Mouse (Mus musculus) embryonic facial prominence, embryonic 12.5 days (tissue): ENCODE data around the gene Foxp3. TPM values are rescaled to one million over a fixed set of nuclear protein-coding genes. Genes with fewer than 3 reads are reported as not detected.

Experiments used
- ATAC-seq: fragments of 200-750 bp; cut with Nextera tagmentation; 2 replicates; pipeline ENCODE4 v1.8.0; 2017; ENCODE audit not compliant: insufficient number of reproducible peaks, insufficient read depth, low FRiP score, low TSS enrichment
- H3K27ac ChIP-seq: fragments of 300-500 bp; sonication (generic); 2 replicates; pipeline ENCODE4 v1.5.1; 2016; ENCODE audit warnings: mild to moderate bottlenecking
- H3K27me3 ChIP-seq: fragments of 300-500 bp; sonication (generic); 2 replicates; pipeline ENCODE4 v1.6.1; 2016; ENCODE audit warnings: mild to moderate bottlenecking, moderate library complexity
- H3K36me3 ChIP-seq: fragments of 300-500 bp; sonication (generic); 2 replicates; pipeline ENCODE4 v1.6.1; 2016; ENCODE audit warnings: mild to moderate bottlenecking
- H3K4me1 ChIP-seq: fragments of 300-500 bp; sonication (generic); 2 replicates; pipeline ENCODE4 v1.6.1; 2016
- H3K4me2 ChIP-seq: fragments of 300-500 bp; sonication (generic); replicated peaks from 2 replicates; pipeline ENCODE4 v1.6.1; 2016; ENCODE audit warnings: mild to moderate bottlenecking, moderate library complexity
- H3K4me3 ChIP-seq: fragments of 300-500 bp; sonication (generic); 2 replicates; pipeline ENCODE4 v1.5.1; 2016; ENCODE audit warnings: mild to moderate bottlenecking
- H3K9ac ChIP-seq: fragments of 300-500 bp; sonication (generic); 2 replicates; pipeline ENCODE4 v1.6.1; 2016; ENCODE audit warnings: mild to moderate bottlenecking, moderate library complexity
- H3K9me3 ChIP-seq: fragments of 300-500 bp; sonication (generic); 2 replicates; pipeline ENCODE4 v1.6.1; 2016; ENCODE audit warnings: mild to moderate bottlenecking, moderate library complexity
- WGBS: fragments of 180-500 bp; shearing (Covaris S2); methylation state at CpG from one replicate; pipeline ENCODE4 v1.1.7; 2016; 5-methylcytosine and 5-hydroxymethylcytosine counted together
- polyA plus RNA-seq: library from polyadenylated mRNA; unstranded; fragments of >200 nt; fragmentation: Nextera tagmentation; extraction: Ambion mirVana; gene quantifications from 2 replicates; pipeline ENCODE4 v1.2.1, GENCODE M21; 2016

The Foxp3 gene
- polyA plus RNA-seq, 1 experiment from 2014 or later, result not detected

DNA sequence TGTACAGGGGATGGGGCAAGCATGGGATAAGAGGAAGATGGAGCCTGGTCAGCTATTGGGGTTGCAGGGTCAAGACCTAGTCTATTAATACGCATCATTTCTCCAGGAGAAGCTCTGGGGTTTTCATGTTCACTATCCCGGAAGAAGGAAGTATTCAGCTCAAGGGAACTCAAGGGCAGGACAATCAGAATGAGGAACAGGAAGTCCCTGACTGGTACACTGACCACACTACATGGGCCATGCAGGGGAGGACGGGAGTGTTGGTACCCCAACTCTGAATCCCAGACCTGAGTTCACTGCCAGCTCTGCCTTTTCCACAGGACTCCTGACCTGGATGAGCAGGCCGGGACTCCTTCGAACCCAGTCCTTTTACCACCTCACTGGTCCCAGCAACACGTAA is 59.1 kb downstream of the Foxp3 start:
- no peak overlapping the region for H3K9ac ChIP-seq
- H3K27ac ChIP-seq, result no peak overlapping the region
- no peak overlapping the region for H3K4me3 ChIP-seq
- no peak for ATAC-seq
- H3K36me3 ChIP-seq, result no peaks in the 10 kb centered on the region
- H3K27me3 ChIP-seq, result no peaks in the 10 kb centered on the region
- no peaks in the 10 kb centered on the region for H3K4me1 ChIP-seq
- no peaks in the 10 kb centered on the region for H3K9me3 ChIP-seq
- WGBS, result 85% methylated on average over 6 of the region's 6 CpGs
- H3K4me2 ChIP-seq, result no peak overlapping the region

DNA sequence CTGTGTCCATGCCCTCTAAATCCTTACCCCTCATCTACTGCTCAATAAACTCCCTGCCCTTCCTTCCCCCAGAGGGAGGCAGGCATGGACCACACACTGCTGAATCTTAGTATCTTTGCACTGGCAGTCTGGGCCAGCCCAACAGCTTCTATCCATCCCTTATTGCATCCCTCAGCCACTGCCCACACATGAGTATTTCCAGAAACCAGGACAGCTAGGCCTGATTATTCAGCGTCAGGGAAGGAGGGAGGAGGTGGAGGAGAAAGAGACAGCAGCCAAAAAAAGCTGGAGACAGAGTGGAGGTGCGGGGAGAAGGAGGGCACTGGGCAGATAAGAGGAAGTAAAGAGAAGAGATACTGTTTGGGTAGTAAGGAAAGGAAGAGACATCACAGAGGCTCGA is 61.7 kb downstream of the Foxp3 start:
- WGBS, result 69% methylated on average over 3 of the region's 3 CpGs
- no peak overlapping the region for H3K27ac ChIP-seq
- H3K36me3 ChIP-seq, result no peaks in the 10 kb centered on the region
- peaks cover 7% of the 10 kb centered on the region; the same call in 1 of the 2 replicates for H3K27me3 ChIP-seq
- no peaks in the 10 kb centered on the region for H3K9me3 ChIP-seq
- no peak for ATAC-seq
- H3K4me2 ChIP-seq, result no peak overlapping the region
- H3K9ac ChIP-seq, result no peak overlapping the region
- no peak overlapping the region for H3K4me3 ChIP-seq
- H3K4me1 ChIP-seq, result no peaks in the 10 kb centered on the region

DNA sequence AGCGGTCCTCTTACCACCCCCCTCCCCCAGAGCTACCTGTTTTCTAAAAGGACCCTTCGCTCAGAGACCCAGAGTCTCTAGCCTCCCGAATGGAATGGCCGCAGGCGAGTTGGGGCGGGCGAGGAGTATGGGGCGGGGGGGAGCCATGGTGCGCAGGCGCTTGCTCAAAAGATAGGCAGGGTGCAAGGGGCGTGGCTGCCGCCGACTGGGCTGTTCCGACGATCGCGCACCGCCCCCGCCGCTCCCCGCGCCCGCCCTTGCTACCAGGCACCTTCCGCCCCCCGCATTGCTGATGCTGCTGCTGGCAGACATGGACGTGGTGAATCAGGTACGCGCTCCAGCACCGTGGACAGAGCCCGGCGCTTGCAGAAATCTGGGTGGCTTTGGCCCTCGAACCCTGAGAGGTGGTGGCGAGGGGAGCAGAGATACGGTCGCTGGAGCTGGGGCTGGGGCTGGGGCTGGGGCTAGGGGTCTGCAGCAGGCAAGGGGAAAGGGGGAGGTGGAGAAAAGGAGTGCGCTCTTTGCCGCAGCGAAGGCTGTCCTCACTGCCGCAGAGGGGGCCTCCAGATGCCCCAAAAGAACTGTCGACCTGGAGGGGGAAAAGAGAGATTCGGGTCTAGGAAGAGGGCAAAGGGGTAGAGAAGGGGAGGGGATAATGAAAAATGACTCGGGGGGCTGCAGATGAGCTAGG is 65.1 kb downstream of the Foxp3 start, which contains the start of gene Syp:
TSS of gene Syp (plus strand) at position 71 of the 691 bp plus-strand sequence.
- ATAC-seq, result peak; percentile 82; the same call in 1 of the 2 replicates
- peak within 1 kb of the TSS; percentile 44 for H3K4me2 ChIP-seq
- H3K4me3 ChIP-seq, result peak within 1 kb of the TSS; percentile 29
- no peaks in the 10 kb centered on the region for H3K36me3 ChIP-seq
- H3K27me3 ChIP-seq, result peaks cover 12% of the 10 kb centered on the region
- no peak within 1 kb of the TSS for H3K27ac ChIP-seq
- WGBS, result 12% methylated on average over 38 of the region's 42 CpGs
- H3K4me1 ChIP-seq, result no peaks in the 10 kb centered on the region
- H3K9me3 ChIP-seq, result no peaks in the 10 kb centered on the region
- H3K9ac ChIP-seq, result no peak within 1 kb of the TSS

DNA sequence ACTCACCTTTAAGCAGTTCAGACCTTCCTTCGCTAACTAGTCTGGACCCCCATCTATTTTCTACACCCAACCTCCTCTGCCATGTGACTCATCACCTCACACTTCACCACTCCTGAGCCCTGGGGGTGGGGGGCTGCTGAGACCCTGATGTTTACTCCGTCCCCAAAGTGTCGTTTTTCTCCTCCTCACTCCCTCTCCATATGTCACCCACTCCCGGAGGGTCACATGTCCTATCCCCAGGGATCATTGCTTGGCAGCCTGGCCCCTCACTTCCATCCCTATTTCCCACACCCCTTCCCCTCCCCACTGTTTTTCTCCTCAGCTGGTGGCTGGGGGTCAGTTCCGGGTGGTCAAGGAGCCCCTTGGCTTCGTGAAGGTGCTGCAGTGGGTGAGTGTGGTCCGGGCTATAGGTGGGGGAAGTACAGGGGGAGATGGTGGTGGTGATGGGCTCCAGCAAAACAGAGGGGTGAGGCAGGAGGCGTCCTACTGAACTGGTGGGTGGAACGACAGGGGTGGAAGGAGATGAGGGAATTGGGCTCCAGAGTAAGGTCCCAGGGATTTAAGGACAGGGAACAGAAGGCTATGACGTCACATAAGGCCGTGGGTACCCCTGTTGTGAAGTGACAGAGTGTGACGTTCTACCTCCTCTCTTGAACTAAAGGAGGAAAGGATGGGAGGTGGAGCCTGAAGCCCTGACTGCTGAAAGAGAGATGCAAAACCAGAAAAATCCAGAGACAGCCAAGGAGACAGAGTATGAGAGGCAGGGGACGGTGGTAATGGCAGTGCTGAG is 66.3 kb downstream of the Foxp3 start:
- H3K36me3 ChIP-seq, result no peaks in the 10 kb centered on the region
- H3K9me3 ChIP-seq, result no peaks in the 10 kb centered on the region
- WGBS, result 19% methylated on average over 13 of the region's 13 CpGs
- no peak overlapping the region for H3K4me3 ChIP-seq
- no peak overlapping the region for H3K4me2 ChIP-seq
- no peak for ATAC-seq
- no peak overlapping the region for H3K27ac ChIP-seq
- no peaks in the 10 kb centered on the region for H3K4me1 ChIP-seq
- peaks cover 12% of the 10 kb centered on the region for H3K27me3 ChIP-seq
- no peak overlapping the region for H3K9ac ChIP-seq

DNA sequence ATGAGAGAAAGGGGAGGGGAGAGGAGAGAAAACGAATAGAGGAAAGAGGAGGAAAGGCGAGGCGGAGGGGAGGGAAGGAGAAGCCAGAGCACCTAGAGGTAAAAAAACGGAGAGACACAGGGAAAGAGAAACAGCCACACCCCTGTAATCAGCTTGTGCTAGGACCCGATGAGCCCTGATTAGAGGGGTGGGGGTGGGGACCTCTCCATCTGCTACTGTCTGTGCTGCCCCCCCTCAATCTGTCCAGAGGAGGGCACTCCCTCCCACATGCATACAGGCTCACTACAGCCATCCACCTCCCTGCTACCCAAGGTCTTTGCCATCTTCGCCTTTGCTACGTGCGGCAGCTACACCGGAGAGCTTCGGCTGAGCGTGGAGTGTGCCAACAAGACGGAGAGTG is 67.3 kb downstream of the Foxp3 start:
- 30% methylated on average over 12 of the region's 12 CpGs for WGBS
- Histone ChIP-seq H3K27me3 (peaks cover 12% of the 10 kb centered on the region), H3K9ac (no peak overlapping the region), H3K9me3 (no peaks in the 10 kb centered on the region), H3K27ac (no peak overlapping the region), H3K4me1 (no peaks in the 10 kb centered on the region), H3K4me2 (no peak overlapping the region), H3K36me3 (no peaks in the 10 kb centered on the region), H3K4me3 (no peak overlapping the region)
- ATAC-seq, result no peak

Other genes starting within 250 kb of the Foxp3 start
- gene Usp27x, start 197.8 kb upstream of the Foxp3 start, polyA plus RNA-seq, result 2.2 and 2.4 TPM in 2 replicates
- 3.5 TPM in 2 replicates for gene Ppp1r3f, start 639 bp downstream of the Foxp3 start, polyA plus RNA-seq
- gene Ccdc22, start 31.9 kb downstream of the Foxp3 start, polyA plus RNA-seq, result 32.4 TPM in 2 replicates
- 0.04 and 0.09 TPM in 2 replicates for gene Cacna1f, start 33.4 kb downstream of the Foxp3 start, polyA plus RNA-seq
- 7.7 and 11.1 TPM in 2 replicates for gene Syp, start 64.8 kb downstream of the Foxp3 start, polyA plus RNA-seq
- 6.6 and 7.1 TPM in 2 replicates for gene Prickle3, start 83.6 kb downstream of the Foxp3 start, polyA plus RNA-seq
- gene Plp2, start 97.7 kb downstream of the Foxp3 start, polyA plus RNA-seq, result 58.4 and 63.2 TPM in 2 replicates
- gene Magix, start 107.6 kb downstream of the Foxp3 start, polyA plus RNA-seq, result 0.11 and 0.15 TPM in 2 replicates
- gene Gpkow, start 123.5 kb downstream of the Foxp3 start, polyA plus RNA-seq, result 38.7 and 39.6 TPM in 2 replicates
- 32.3 and 33.0 TPM in 2 replicates for gene Wdr45, start 140.7 kb downstream of the Foxp3 start, polyA plus RNA-seq
- not detected in 2 replicates for gene Gm45208, start 148.6 kb downstream of the Foxp3 start, polyA plus RNA-seq
- gene Praf2, start 154.8 kb downstream of the Foxp3 start, polyA plus RNA-seq, result 69.9 and 71.0 TPM in 2 replicates
- 18.9 and 27.5 TPM in 2 replicates for gene Ccdc120, start 177.3 kb downstream of the Foxp3 start, polyA plus RNA-seq
- gene Tfe3, start 188.9 kb downstream of the Foxp3 start, polyA plus RNA-seq, result 31.8 and 32.1 TPM in 2 replicates
- 50.4 and 53.5 TPM in 2 replicates for gene Gripap1, start 216.1 kb downstream of the Foxp3 start, polyA plus RNA-seq
- gene Kcnd1, start 248.6 kb downstream of the Foxp3 start, polyA plus RNA-seq, result 2.3 and 2.4 TPM in 2 replicates